Mouse (Mus musculus) lung, adult 2 months (tissue): ENCODE data around the gene Crlf3.
"Not testable (repeated sequence)": the region's sequence is repeated elsewhere in the genome, so short reads cannot be mapped to it uniquely, and the experiment has no call there.

Experiments
- CTCF ChIP-seq: fragments of 200-500 bp; IDR thresholded peaks from 2 replicates; pipeline ENCODE4 v1.5.1; 2011; ENCODE audit warnings: mild to moderate bottlenecking, low read length, control low read depth; ENCODE audit not compliant: insufficient read depth
- POLR2A ChIP-seq: fragments of 200-500 bp; IDR thresholded peaks from 2 replicates; pipeline ENCODE4 v1.6.1; 2011; ENCODE audit warnings: low read depth, mild to moderate bottlenecking, control low read depth, low read length, borderline replicate concordance; ENCODE audit errors: extremely low read depth

- not testable (repeated sequence) for TF ChIP-seq CTCF, POLR2A
Measured at GRCm38 (mm10) chr11:80016533-80016932, 64.3 kb downstream of the Crlf3 start.
